Mouse (Mus musculus): ENCODE data around the gene Cnbp. TPM values are rescaled to one million over a fixed set of nuclear protein-coding genes. Genes with fewer than 3 reads are reported as not detected.

The Cnbp gene
- 1,034 and 1,061 TPM in 2 replicates for polyA plus RNA-seq (2015; fragmentation: Nextera tagmentation; extraction: Ambion mirVana)

DNA sequence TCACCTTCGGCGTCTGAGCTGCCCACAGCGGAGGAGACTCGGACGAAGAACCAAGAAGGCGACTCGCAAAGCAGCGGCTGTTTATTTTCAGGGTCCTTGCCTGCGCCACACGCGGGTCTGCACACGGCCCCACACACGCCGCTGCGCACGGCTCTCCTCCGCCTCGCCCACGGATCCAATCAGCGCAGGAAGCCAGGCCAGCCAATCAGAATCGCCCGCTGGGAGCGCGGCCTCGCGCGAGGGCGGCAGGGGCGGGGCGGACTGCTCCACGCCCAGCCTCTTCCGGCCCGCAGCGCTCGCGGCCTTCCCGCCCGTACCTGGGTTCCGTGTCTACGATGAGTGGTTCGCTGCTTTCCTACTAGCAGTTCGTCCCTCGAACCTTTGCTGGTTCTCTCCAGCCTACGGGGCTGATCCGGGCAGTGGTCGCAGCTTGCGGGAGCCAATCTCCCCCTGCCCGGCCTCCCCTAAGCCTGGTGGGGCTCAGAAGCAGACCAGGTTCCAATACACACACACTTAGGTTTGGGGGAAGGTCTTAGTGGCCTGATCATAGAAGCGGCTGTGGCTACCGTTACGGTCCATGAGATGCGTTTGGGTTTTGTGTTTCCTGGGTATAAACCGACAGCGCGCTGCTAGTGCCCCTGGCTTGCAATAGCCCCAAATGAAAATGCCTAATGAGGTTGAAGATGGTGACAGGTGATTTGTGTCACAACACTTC lies at the start of gene Cnbp:
Cnbp (minus strand) TSS at position 207 of the 715 bp plus-strand sequence.

DNA sequence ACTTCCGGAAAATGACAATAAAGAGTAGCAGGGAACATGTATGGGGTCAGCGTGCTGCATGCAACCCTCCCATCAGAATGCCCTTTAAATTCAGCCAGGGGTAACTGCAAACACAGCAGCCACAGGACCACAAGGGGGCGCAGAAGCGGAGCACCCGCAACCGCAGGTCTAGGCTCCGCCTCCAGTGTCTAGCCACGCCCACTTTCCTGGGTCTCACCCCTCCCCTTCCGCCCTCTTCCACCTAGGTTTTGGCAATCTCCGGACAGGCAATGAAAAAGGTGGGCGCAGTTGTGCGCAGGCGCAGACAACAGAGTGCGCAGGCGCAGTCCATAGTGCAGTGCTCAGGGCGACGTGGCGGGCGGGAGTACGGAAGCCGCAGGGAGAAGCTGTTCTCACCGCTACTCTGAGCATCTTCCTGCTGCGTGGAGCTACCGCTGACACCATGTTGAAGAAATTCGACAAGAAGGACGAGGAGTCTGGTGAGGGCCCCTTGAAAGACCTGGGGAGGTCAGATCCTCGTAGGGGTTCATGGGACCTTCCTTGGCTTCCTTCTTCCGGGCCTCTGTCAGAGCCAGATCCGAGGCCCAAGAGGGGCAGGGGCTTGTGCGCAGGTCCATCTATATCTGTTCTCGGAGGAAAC lies 36.8 kb upstream of the Cnbp start, which contains the start of gene Copg1:
Copg1 (plus strand) TSS at position 221 of the 640 bp plus-strand sequence.

GRCm38 (mm10) chr6:87838551-87839197 lies 12.2 kb downstream of the Cnbp start, which contains the start of gene Isy1:
TSS of gene Isy1 (minus strand) at chr6:87838798.

GRCm38 (mm10) chr6:87835695-87836094 lies 15.2 kb downstream of the Cnbp start, which contains the start of gene Gm45140:
TSS of gene Gm45140 (minus strand) at chr6:87835795.

DNA sequence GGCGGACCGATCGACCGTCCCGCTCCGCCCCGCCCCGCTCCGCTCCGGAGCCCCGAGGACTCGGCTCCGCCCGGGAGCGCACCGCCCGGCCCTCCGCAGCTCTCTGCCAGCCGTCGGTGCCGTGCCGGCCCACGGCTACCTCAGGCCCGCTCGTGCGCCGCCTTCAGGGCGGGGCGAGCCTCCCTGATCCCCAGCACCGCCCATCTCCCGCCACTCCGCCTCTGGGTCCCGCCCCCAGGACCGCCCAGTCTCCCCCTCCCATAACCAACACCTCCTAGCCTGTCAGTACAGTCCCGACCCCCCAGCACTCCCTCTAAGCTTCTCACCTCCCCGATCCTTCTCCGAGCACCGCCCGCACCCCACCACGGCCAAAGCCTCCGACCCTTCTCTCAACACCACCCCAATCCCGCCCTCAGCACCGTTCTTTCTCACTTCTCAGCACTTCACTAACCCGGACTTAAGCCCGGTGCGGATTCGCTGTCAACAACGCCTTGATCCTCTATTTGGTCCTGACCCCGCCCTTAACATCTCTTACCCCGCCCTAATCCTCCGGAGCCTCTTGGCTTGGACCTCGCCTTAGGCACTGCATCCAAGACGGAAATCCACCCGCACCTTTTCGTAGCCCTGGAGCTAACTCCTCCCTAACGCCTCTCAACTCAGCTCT lies 39.1 kb downstream of the Cnbp start, which contains the start of gene Rab43:
Rab43 (minus strand) TSS at position 490 of the 664 bp plus-strand sequence.

Other genes starting within 250 kb of the Cnbp start
- 9.8 and 13.8 TPM in 2 replicates for gene Aplf, start 178.9 kb downstream of the Cnbp start, polyA plus RNA-seq (2015; fragmentation: Nextera tagmentation; extraction: Ambion mirVana)
- 0.97 and 2.3 TPM in 2 replicates for gene Efcc1, start 120.2 kb downstream of the Cnbp start, polyA plus RNA-seq (2015; fragmentation: Nextera tagmentation; extraction: Ambion mirVana)
- 2.2 and 3.0 TPM in 2 replicates for gene Gp9, start 73.0 kb downstream of the Cnbp start, polyA plus RNA-seq (2015; fragmentation: Nextera tagmentation; extraction: Ambion mirVana)
- 13.7 and 15.6 TPM in 2 replicates for gene Rab43, start 38.9 kb downstream of the Cnbp start, polyA plus RNA-seq (2015; fragmentation: Nextera tagmentation; extraction: Ambion mirVana)
- 2.2 and 2.6 TPM in 2 replicates for gene Gm45140, start 15.3 kb downstream of the Cnbp start, polyA plus RNA-seq (2015; fragmentation: Nextera tagmentation; extraction: Ambion mirVana)
- gene Isy1, start 12.3 kb downstream of the Cnbp start, polyA plus RNA-seq (2015; fragmentation: Nextera tagmentation; extraction: Ambion mirVana): 29.0 and 34.7 TPM in 2 replicates
- gene Copg1, start 36.7 kb upstream of the Cnbp start, polyA plus RNA-seq (2015; fragmentation: Nextera tagmentation; extraction: Ambion mirVana): 66.7 and 84.6 TPM in 2 replicates
- gene Hmces, start 62.8 kb upstream of the Cnbp start, polyA plus RNA-seq (2015; fragmentation: Nextera tagmentation; extraction: Ambion mirVana): 21.0 and 29.1 TPM in 2 replicates
- gene H1fx, start 130.5 kb upstream of the Cnbp start, polyA plus RNA-seq (2015; fragmentation: Nextera tagmentation; extraction: Ambion mirVana): 49.4 and 70.4 TPM in 2 replicates
- gene Rab7, start 194.2 kb upstream of the Cnbp start, polyA plus RNA-seq (2015; fragmentation: Nextera tagmentation; extraction: Ambion mirVana): 190 and 234 TPM in 2 replicates
- 145 and 207 TPM in 2 replicates for gene Rpn1, start 233.4 kb upstream of the Cnbp start, polyA plus RNA-seq (2015; fragmentation: Nextera tagmentation; extraction: Ambion mirVana)

Measured in adrenal gland, postnatal 0 days (tissue).